Mouse (Mus musculus): ENCODE results near the gene Rpgrip1l. TPM values are rescaled to one million over a fixed set of nuclear protein-coding genes. Genes with fewer than 3 reads are reported as not detected.

Rpgrip1l gene
- polyA plus RNA-seq, 1 experiment from 2014 or later, result 14.2 TPM

GRCm38 (mm10) chr8:91263939-91264338, 49.1 kb downstream of the Rpgrip1l start:
- Histone ChIP-seq H3K27me3 (ENCODE audit: control insufficient read depth, insufficient read depth, low read length) (no peaks in the 10 kb centered on the region), H3K9ac (no peak overlapping the region), H3K27ac (no peak overlapping the region), H3K36me3 (replicated peaks; ENCODE audit: control insufficient read depth, insufficient read depth) (peaks cover 4% of the 10 kb centered on the region), H3K4me2 (replicated peaks) (no peak overlapping the region), H3K4me3 (replicated peaks; ENCODE audit: low read length) (no peak overlapping the region), H3K4me1 (replicated peaks; ENCODE audit: control insufficient read depth, insufficient read depth, low read length) (no peaks in the 10 kb centered on the region), H3K9me3 (ENCODE audit: control insufficient read depth, low read length) (no peaks in the 10 kb centered on the region)
- no peak for DNase-seq (ENCODE audit: low spot score)
- 87% methylated on average over 3 of the region's 3 CpGs for WGBS
- ATAC-seq (ENCODE audit: low FRiP score), result no peak

- H3K36me3 ChIP-seq (replicated peaks; ENCODE audit: control insufficient read depth, insufficient read depth), result no peaks in the 10 kb centered on the region
- DNase-seq (ENCODE audit: low spot score), result no peak
- no peaks in the 10 kb centered on the region for H3K9me3 ChIP-seq (ENCODE audit: control insufficient read depth, low read length)
- H3K4me3 ChIP-seq (replicated peaks; ENCODE audit: low read length), result no peak overlapping the region
- H3K4me1 ChIP-seq (replicated peaks; ENCODE audit: control insufficient read depth, insufficient read depth, low read length), result no peaks in the 10 kb centered on the region
- 87% methylated on average over 2 of the region's 2 CpGs for WGBS
- H3K27ac ChIP-seq, result no peak overlapping the region
- no peaks in the 10 kb centered on the region for H3K27me3 ChIP-seq (ENCODE audit: control insufficient read depth, insufficient read depth, low read length)
- H3K9ac ChIP-seq, result no peak overlapping the region
- H3K4me2 ChIP-seq (replicated peaks), result no peak overlapping the region
- no peak for ATAC-seq (ENCODE audit: low FRiP score)
These were observed 51.5 kb downstream of the Rpgrip1l start for GRCm38 (mm10) chr8:91261598-91261997.

- 92% methylated on average over 6 of the region's 6 CpGs for WGBS
- H3K9ac ChIP-seq, result no peak overlapping the region
These were observed 62.1 kb downstream of the Rpgrip1l start for GRCm38 (mm10) chr8:91250966-91251365.

GRCm38 (mm10) chr8:91249758-91250466, 63.1 kb downstream of the Rpgrip1l start:
- no peak overlapping the region for H3K4me2 ChIP-seq (replicated peaks)
- no peaks in the 10 kb centered on the region for H3K27me3 ChIP-seq (ENCODE audit: control insufficient read depth, insufficient read depth, low read length)
- H3K4me1 ChIP-seq (replicated peaks; ENCODE audit: control insufficient read depth, insufficient read depth, low read length), result no peaks in the 10 kb centered on the region
- H3K36me3 ChIP-seq (replicated peaks; ENCODE audit: control insufficient read depth, insufficient read depth), result peaks cover 10% of the 10 kb centered on the region
- DNase-seq (ENCODE audit: low spot score) (no peak), ATAC-seq (ENCODE audit: low FRiP score) (no peak)
- no peak overlapping the region for H3K4me3 ChIP-seq (replicated peaks; ENCODE audit: low read length)
- no peak overlapping the region for H3K9ac ChIP-seq
- no peak overlapping the region for H3K27ac ChIP-seq
- no peaks in the 10 kb centered on the region for H3K9me3 ChIP-seq (ENCODE audit: control insufficient read depth, low read length)
- WGBS, result 97% methylated on average over 9 of the region's 9 CpGs

More at GRCm38 (mm10) chr8:91250966-91251365, 62.1 kb downstream of the Rpgrip1l start:
- Histone ChIP-seq H3K36me3 (replicated peaks; ENCODE audit: control insufficient read depth, insufficient read depth) (peaks cover 10% of the 10 kb centered on the region), H3K4me2 (replicated peaks) (no peak overlapping the region), H3K4me3 (replicated peaks; ENCODE audit: low read length) (no peak overlapping the region), H3K9me3 (ENCODE audit: control insufficient read depth, low read length) (no peaks in the 10 kb centered on the region), H3K4me1 (replicated peaks; ENCODE audit: control insufficient read depth, insufficient read depth, low read length) (no peaks in the 10 kb centered on the region), H3K27ac (no peak overlapping the region), H3K27me3 (ENCODE audit: control insufficient read depth, insufficient read depth, low read length) (no peaks in the 10 kb centered on the region)
- no peak for DNase-seq (ENCODE audit: low spot score)
- no peak for ATAC-seq (ENCODE audit: low FRiP score)

GRCm38 (mm10) chr8:91245821-91246454, 67.1 kb downstream of the Rpgrip1l start:
- no peak for ATAC-seq (ENCODE audit: low FRiP score)
- Histone ChIP-seq H3K27me3 (ENCODE audit: control insufficient read depth, insufficient read depth, low read length) (no peaks in the 10 kb centered on the region), H3K4me2 (replicated peaks) (no peak overlapping the region), H3K9ac (no peak overlapping the region), H3K4me1 (replicated peaks; ENCODE audit: control insufficient read depth, insufficient read depth, low read length) (no peaks in the 10 kb centered on the region), H3K36me3 (replicated peaks; ENCODE audit: control insufficient read depth, insufficient read depth) (peaks cover 4% of the 10 kb centered on the region; the same call in 1 of the 2 replicates), H3K27ac (no peak overlapping the region), H3K4me3 (replicated peaks; ENCODE audit: low read length) (no peak overlapping the region), H3K9me3 (ENCODE audit: control insufficient read depth, low read length) (no peaks in the 10 kb centered on the region)
- 82% methylated on average over 4 of the region's 4 CpGs for WGBS
- no peak for DNase-seq (ENCODE audit: low spot score)

GRCm38 (mm10) chr8:91242721-91243120, 70.3 kb downstream of the Rpgrip1l start:
- Histone ChIP-seq H3K27me3 (ENCODE audit: control insufficient read depth, insufficient read depth, low read length) (no peaks in the 10 kb centered on the region), H3K4me1 (replicated peaks; ENCODE audit: control insufficient read depth, insufficient read depth, low read length) (no peaks in the 10 kb centered on the region), H3K9ac (no peak overlapping the region), H3K27ac (no peak overlapping the region), H3K4me2 (replicated peaks) (no peak overlapping the region), H3K4me3 (replicated peaks; ENCODE audit: low read length) (no peak overlapping the region), H3K9me3 (ENCODE audit: control insufficient read depth, low read length) (no peaks in the 10 kb centered on the region), H3K36me3 (replicated peaks; ENCODE audit: control insufficient read depth, insufficient read depth) (no peaks in the 10 kb centered on the region)
- DNase-seq (ENCODE audit: low spot score), result no peak
- no peak for ATAC-seq (ENCODE audit: low FRiP score)
- WGBS, result 64% methylated on average over 1 of the region's 1 CpGs

- H3K9ac ChIP-seq, result no peak overlapping the region
- H3K27me3 ChIP-seq (ENCODE audit: control insufficient read depth, insufficient read depth, low read length), result no peaks in the 10 kb centered on the region
- no peak overlapping the region for H3K4me2 ChIP-seq (replicated peaks)
- no peaks in the 10 kb centered on the region for H3K9me3 ChIP-seq (ENCODE audit: control insufficient read depth, low read length)
- DNase-seq (ENCODE audit: low spot score) (no peak), ATAC-seq (ENCODE audit: low FRiP score) (no peak)
- H3K27ac ChIP-seq, result no peak overlapping the region
- 83% methylated on average over 8 of the region's 8 CpGs for WGBS
- no peak overlapping the region for H3K4me3 ChIP-seq (replicated peaks; ENCODE audit: low read length)
- H3K36me3 ChIP-seq (replicated peaks; ENCODE audit: control insufficient read depth, insufficient read depth), result no peaks in the 10 kb centered on the region
- H3K4me1 ChIP-seq (replicated peaks; ENCODE audit: control insufficient read depth, insufficient read depth, low read length), result no peaks in the 10 kb centered on the region
These were observed 71.1 kb downstream of the Rpgrip1l start for GRCm38 (mm10) chr8:91241873-91242519.

- Histone ChIP-seq H3K27ac (no peak overlapping the region), H3K36me3 (replicated peaks; ENCODE audit: control insufficient read depth, insufficient read depth) (no peaks in the 10 kb centered on the region), H3K9me3 (ENCODE audit: control insufficient read depth, low read length) (no peaks in the 10 kb centered on the region), H3K4me3 (replicated peaks; ENCODE audit: low read length) (no peak overlapping the region), H3K27me3 (ENCODE audit: control insufficient read depth, insufficient read depth, low read length) (no peaks in the 10 kb centered on the region), H3K9ac (no peak overlapping the region), H3K4me1 (replicated peaks; ENCODE audit: control insufficient read depth, insufficient read depth, low read length) (no peaks in the 10 kb centered on the region), H3K4me2 (replicated peaks) (no peak overlapping the region)
- ATAC-seq (ENCODE audit: low FRiP score) (no peak), DNase-seq (ENCODE audit: low spot score) (no peak)
- WGBS, result 60% methylated on average over 5 of the region's 5 CpGs
These were observed 71.7 kb downstream of the Rpgrip1l start for GRCm38 (mm10) chr8:91241371-91241770.

- H3K4me3 ChIP-seq (replicated peaks; ENCODE audit: low read length), result no peak overlapping the region
- no peaks in the 10 kb centered on the region for H3K36me3 ChIP-seq (replicated peaks; ENCODE audit: control insufficient read depth, insufficient read depth)
- no peaks in the 10 kb centered on the region for H3K27me3 ChIP-seq (ENCODE audit: control insufficient read depth, insufficient read depth, low read length)
- H3K27ac ChIP-seq, result no peak overlapping the region
- H3K9ac ChIP-seq, result no peak overlapping the region
- H3K9me3 ChIP-seq (ENCODE audit: control insufficient read depth, low read length), result no peaks in the 10 kb centered on the region
- no peak for DNase-seq (ENCODE audit: low spot score)
- no peak for ATAC-seq (ENCODE audit: low FRiP score)
- 84% methylated on average over 2 of the region's 2 CpGs for WGBS
- H3K4me2 ChIP-seq (replicated peaks), result no peak overlapping the region
- H3K4me1 ChIP-seq (replicated peaks; ENCODE audit: control insufficient read depth, insufficient read depth, low read length), result peaks cover 4% of the 10 kb centered on the region
These were observed 75.9 kb downstream of the Rpgrip1l start for GRCm38 (mm10) chr8:91237191-91237590.
